Mouse (Mus musculus): ENCODE data around the gene Utrn. TPM values are rescaled to one million over a fixed set of nuclear protein-coding genes. Genes with fewer than 3 reads are reported as not detected.
A peak's percentile ranks its signal among the peaks of the same experiment; 100 is the strongest.

Utrn gene
- 25.6 and 28.2 TPM in 2 replicates for total RNA-seq (2015)
- total RNA-seq (2017), result 17.2 and 24.2 TPM in 2 replicates

DNA sequence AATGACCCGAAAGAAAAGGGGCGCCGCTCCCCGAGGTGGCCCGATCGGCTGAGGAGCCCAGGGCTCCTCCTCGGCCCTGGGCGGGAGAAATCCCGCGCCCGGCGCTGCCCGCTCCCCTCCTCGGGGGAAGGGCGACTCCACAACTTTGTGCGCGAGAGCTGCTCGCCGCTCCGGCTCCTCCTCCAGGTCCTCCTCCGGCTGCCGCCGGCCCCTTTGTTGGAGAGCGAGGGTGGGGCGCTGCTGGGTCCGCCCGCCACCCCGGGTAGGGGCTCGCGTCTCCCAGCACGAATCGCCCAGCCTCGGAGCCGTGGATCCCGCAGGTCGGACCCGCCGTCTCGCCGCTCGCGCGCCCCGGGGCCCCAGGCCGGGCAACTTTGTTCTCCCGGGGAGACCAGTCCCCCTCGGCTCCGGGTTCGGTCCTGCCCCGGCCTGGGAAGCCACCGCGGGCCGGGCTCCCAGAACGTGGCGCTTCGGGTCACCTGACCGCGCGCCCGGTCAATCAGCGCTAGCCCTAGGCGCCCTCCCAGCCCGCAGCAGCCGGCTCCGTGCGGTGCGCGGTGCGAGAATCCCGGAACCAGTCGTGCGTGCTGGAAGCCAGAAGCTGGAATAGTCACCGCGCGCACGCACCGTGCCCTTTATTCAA, at the start of gene Utrn:
Utrn (minus strand) TSS at position 337 of the 643 bp plus-strand sequence.
- peak; percentile 53 for ATAC-seq (replicated peaks; ENCODE audit: poor library complexity)

DNA sequence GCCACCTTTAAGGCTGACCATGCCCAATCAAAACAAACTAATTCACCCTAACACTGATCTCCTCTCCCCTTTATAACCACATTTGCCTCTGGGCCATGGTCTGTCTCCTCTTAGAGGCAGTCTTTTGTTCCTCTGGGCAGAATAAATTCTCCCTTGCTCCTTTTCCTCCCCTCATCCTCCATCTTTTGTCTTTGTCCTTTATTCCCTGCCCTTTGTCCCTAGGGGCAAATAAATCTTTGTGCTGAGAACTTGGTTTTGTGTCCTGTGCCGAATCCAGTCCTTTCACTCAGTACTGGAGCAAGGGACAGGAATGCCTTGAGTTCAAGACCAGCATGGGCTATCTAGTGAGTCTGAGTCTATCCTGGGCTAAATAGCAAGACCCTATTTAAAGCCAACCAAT, 48.5 kb upstream of the Utrn start:
- no peak for ATAC-seq (replicated peaks; ENCODE audit: poor library complexity)

DNA sequence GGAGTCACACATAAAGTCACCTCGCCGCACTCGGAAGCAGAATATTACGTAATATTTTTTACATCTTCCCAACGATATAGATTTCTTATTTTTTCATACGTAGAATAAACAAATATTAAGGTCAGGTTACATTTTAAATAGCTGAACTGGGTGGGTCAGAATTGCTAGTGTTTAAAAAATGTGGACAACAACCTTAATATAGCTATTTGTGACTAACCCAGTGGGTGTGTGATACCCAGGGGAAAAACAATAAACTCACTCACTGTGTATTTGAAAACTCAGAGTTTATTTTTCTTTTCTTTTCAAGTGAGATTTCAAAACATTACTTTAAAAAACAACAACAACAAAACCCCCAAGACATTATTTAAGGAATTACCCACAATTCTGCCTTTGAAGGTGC, 47.2 kb upstream of the Utrn start:
- no peak for ATAC-seq (replicated peaks; ENCODE audit: poor library complexity)

DNA sequence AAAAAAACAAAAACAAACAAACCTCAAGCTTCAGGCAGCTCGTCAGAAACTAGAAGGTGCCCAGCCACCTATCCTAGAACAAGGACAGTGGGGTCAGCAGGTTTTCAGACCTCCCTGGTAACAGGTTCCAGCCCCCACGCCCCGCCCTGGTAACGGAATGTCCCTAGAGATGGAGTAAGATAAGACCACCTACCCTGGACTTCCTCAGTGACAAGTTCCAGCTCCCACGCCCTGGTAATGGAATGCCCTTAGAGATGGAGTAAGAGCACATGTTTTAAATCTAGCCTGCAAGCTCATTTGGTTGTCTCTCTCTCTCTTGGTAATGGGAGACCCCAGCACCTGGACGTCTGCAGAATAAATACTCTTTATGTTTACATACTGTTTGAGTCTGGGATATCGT, 46.7 kb upstream of the Utrn start:
- no peak for ATAC-seq (replicated peaks; ENCODE audit: poor library complexity)

DNA sequence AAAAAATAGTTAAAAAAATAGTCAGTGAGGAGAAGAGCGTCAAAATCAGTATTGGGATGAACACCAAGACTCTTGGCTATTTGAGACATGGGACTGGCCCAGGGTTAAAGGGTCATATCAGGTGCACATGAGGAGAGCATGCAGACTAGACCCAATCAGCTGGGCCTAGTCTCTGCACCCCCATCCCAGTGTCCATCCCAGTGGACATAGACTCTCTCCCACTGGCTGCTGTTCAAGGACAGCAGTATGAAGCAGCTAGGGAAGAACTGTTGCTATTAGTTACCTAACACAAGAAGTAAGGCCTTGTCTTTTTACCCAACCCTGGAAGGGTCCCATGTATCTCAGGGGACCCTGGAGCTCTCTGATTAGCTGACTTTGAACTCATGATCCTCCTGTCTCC, 45.0 kb upstream of the Utrn start:
- no peak for ATAC-seq (replicated peaks; ENCODE audit: poor library complexity)

DNA sequence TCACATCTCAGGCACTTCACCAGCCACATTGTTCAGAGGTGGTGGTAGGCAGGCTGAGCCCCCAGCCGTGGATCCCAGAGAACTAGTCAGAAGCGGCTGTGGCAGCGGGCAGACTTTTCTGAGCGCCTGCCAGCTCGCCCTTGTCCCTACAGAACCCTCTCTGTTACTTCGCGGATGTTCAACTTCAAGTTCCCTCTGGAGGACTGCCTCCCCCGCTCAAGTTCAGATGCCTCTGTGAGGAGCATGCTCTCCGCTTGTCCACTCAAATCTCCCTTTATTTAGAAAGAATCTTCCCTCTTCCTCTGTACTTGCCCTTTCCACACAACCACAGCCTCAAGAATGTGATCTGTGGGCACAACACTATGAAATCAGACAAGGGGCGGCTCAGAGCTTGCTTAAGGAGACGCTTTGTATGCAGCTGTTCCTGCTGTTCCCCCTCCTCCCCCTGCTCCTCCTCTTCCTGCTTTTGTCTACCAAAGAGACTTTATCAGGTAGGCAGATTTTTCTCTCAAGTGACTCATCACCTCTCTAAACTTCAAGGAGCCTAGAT, 42.9 kb upstream of the Utrn start:
- ATAC-seq (replicated peaks; ENCODE audit: poor library complexity), result peak; percentile 81

DNA sequence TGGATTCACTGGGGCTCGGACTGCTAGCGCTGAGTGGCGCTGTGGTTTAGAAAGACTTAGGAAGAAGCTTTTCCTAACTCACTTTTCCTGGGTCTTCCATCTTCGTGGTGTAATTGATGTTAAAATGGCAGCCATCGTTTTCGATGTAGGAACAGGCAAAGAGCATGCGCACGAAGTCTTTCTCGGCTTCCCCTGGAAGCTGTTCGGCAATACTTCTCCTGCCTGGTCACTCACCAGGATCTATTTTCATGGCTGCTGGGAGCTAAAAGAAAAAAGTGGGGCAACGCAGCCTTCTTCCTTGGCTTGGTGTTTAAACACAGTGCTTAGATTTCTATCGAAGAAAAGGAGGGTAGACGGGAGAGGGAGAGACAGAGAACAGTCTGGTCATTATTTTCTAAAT, 42.3 kb upstream of the Utrn start:
- ATAC-seq (replicated peaks; ENCODE audit: poor library complexity), result no peak

DNA sequence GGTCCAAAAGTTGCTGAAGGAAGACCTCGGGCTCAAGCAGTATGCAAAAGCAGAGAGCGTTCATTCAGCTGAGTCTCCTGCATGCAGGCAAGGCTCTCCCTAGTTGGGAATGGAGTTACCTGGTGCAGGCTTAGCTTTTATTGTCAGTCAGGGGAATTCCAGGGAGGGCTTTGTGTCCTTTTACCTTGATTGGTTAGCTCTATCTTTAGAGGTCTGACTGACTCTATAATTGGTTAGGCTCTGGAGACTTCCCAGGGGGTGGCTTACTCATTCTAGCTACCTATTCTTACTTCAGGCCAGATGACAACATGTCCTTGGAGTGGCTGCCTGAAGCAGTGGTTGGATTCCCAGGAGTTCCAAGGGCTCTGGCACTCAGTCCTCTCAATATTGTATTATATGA, 40.7 kb upstream of the Utrn start:
- ATAC-seq (replicated peaks; ENCODE audit: poor library complexity), result no peak

DNA sequence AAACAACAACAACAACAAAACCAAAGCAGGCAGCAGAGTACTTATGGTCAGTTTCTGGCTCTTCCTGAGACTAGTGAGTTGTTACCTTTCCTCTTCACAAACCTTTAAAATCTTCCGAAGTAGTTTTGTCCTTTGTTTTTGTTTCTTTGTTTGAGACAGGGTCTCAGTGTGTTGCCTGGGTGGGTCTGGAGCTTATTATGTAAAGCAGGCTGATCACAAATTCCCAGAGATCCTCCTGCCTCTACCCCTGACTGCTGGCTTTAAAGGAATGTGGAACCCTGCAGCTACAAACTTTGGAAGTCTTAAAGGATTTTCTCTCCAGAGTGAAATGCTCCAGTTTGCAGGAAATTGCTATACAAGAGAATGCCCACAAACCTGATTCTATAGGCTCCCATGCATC, 40.0 kb upstream of the Utrn start:
- no peak for ATAC-seq (replicated peaks; ENCODE audit: poor library complexity)

DNA sequence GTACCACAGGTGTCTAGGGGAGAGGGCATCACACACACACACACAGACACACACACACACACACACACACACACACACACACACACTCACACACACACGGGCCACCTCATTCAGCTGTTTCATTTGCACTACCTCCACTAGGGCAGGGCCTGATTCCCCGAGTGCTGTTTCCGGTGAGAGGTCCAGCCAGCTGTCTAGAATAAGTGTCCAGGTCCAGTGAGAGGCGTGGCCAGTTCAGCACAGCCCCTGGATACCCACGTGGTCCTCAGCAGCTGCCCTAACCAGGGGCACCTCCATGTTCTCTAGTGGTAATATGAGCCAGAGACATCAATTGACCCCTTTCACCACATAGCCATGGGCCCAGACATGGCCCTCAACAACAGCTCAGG, 35.0 kb upstream of the Utrn start:
- no peak for ATAC-seq (replicated peaks; ENCODE audit: poor library complexity)

DNA sequence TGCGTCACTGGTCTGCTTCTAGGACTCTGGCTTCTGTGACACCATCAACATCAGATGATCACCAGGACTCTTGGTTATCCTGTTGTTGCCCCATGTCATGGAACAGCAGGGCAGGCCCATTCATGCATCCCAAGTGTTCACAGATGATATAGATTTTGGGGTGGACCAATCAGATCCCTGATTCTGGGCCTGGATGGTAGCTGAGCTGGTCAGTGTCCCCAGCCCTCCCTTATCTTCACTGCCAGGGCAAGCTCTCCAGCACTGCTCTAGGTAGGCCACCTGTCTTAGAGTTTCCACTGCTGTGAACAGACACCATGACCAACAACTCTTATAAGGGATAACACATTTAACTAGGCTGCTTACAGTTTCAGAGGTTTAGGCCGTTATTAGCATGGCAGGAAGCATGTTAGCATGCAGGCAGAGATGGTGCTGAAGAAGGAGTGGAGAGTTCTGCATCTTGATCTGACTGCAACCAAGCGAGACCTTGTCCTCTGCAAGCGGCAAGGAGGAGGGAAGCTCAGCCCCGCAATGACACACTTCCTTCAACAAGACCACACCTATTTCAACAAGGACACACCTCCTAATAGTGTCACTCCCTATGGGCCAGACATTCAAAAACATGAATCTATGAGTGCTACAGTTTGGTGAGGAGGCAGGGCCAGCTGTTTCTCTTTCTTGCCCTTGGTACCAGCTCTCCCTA, 34.4 kb upstream of the Utrn start:
- peak; percentile 89 for ATAC-seq (replicated peaks; ENCODE audit: poor library complexity)

DNA sequence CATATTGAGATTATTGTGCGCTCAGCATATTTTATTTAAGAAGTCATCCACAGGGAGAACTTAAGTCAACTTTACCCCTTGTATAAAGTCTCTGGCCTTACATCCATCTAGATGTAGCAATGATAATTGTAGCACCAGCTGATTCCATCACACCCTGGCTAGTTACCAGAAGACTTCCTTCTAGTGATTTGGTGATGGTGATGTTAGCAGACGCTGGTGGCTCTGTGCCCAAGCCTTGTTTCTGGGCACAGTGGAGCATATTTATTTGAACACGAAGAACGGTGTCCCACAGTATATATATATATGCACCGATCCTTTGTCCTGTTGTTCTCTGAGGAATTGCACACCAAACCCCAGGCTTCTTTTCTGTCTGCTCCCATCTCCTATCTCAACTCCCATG, 30.7 kb upstream of the Utrn start:
- no peak for ATAC-seq (replicated peaks; ENCODE audit: poor library complexity)

DNA sequence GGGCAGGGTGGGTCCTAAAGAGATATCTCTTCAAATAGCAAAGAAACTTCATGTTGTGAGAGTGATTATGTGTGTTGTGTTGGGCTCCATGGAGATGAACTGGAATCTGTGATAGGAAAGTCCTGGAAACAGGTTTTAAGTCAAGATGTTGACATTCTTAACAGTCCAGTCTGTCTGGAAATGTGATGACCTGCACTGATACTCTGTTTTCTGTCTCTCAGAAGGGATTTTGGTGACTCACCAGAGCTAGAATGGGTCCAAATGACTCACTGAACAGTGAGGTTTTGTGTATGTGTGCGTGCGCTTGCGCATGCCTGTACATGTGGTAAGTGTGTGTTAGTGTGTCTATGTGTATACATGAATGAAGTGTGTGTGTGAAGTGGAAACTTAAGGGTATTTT, 24.2 kb upstream of the Utrn start:
- ATAC-seq (replicated peaks; ENCODE audit: poor library complexity), result no peak

DNA sequence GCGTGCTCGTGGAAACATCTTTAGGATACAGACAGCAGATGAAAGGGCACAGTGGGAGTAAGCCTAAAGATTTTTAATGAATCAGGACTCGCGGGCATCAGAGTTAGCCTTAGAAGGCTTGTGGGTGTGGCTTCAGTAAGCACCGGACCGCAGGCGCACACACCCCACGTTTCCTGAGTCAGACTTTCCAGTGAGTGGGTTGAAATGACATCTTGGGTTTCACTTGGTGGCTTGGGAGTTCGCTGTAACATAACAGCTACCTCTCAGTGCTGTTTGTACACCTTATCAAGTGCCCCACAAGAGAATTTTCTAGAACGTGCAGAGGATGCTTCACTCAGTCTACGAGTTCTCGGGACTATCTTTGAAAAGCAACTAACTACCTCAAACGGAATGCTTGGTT, 19.2 kb upstream of the Utrn start:
- ATAC-seq (replicated peaks; ENCODE audit: poor library complexity), result peak; percentile 90

DNA sequence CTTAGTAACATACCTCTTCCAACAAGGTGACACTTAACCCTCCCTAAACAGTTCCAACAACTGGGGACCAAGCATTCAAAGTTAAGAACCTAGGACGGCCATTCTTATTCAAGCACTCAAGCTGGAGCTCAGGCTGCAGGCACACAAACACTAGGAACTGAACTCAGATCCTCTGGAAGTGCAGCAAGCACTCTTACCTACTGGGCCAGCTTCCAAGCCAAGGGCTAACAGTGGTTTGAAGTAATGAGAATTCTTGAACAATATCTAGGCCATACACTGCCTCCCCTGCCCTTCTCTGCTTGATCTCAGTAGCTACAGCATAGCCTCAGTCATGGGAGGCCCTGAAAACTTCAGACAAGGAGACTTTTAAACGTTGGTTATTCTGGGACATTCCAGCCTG, 18.6 kb upstream of the Utrn start:
- no peak for ATAC-seq (replicated peaks; ENCODE audit: poor library complexity)

DNA sequence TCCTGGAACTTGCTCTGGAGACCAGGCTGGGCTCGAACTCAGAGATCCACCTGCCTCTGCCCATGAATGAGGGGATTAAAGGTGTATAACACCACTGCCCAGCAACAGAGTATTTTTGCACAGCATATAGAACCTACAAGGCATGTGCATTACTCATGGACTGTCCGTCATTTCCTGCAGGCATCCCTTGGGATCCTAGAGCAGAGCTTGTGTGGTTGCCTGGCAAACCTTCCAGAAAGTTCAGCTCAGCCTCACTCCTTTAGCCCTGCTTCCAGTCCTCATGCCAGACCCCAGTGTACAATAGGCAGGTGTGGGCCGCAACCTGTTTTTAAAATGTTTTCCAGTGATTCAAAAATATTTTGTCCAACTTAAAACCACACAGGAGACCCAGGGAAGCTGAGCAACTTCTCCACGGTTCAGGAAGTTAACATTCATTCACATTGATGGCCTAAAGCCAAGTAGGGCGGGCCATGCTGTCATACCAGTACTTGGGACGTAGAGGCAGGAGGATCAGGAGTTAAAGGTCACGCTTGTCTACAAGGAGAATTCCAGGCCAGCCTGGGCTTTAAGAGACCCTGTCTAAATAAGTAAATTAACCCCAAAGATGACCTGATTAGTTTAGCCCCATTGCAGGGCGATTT, 15.3 kb upstream of the Utrn start:
- ATAC-seq (replicated peaks; ENCODE audit: poor library complexity), result 0 out of 2 replicates have a peak, but pooled peaks have one; percentile 37

DNA sequence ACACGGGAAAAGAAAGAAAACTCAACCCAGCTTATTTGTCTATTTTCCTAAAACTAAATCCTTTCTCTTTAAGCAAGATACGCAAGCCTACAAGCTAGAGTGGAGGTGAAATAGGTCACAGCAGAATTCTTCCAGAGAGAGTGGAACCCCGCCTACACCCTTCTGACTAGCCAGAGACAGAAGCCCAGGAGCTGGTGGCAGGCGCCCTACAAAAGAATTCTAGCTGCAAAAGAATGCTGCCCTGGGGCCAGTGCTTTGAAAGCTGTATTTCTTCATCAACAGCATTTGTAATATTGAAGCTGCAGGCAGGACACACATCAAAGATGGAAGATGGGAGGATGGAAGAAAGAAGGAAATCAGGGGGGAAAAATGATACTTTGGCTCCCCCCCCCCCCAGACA, 12.7 kb upstream of the Utrn start:
- ATAC-seq (replicated peaks; ENCODE audit: poor library complexity), result no peak

DNA sequence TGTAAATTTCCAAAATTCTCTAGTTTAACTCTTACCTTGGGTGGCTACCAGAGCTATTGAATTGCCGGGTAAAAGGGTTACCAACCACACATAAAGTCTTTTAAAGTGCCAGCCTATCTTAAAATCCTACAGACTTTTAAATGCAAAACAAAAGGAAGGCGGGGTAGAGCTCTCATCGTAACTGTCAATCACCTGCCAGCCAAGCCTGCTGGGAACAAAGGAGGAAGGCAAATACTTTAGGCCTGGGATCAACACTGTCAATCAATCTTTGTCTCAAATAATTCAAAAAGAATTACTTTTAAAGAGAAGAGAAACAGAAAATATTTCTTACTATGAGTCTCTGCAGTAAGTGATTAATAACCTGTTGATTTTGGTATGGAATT, 10.1 kb upstream of the Utrn start:
- no peak for ATAC-seq (replicated peaks; ENCODE audit: poor library complexity)

DNA sequence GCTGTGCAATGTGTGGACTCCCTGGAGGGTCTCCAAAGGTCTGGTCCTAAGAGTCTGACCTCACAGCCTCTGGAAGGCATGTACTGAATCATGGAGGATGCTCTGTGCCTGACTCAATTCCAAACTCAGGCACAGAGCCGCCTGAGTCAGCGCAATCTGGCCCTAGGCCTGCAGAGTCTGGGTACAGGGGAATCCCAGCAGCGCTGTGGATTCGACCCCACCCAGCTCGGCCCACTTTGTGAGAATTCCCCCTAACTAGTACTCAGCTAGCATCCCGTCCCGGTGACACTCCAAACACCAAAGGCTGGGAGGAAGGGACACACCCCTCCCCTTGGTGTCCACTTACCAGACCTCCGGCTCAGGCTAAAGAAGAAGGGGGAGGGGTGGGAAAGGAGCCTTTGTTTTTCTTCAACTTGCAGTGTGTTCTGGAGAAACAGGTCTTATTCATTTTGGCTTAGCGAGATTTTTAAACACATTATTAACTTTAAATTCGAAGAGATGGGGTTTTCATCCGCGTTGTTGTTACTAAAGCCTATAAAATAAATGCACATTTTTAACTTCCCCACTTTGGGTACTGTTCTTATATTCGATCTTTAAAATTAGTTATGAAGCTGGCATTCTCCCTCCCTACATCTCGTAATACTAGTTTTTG, 9.6 kb upstream of the Utrn start:
- ATAC-seq (replicated peaks; ENCODE audit: poor library complexity), result no peak

DNA sequence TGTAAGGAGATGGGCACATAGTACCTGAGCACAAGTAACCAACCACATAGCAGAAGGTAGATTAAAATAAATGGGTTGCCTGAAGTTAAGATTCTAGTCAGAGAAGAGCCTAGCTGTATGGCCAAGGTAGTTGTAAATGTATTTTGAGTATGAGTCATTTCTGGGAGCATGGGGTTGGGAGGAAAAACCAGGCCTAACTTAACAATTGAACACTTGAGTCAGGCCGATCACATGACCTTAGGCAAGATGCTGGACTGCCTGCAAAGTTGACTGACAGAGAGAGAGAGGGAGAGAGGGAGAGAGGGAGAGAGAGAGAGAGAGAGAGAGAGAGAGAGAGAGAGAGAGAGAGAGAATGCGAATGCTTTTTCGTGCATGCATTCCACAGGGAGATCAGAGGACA, 7.3 kb upstream of the Utrn start:
- ATAC-seq (replicated peaks; ENCODE audit: poor library complexity), result no peak

DNA sequence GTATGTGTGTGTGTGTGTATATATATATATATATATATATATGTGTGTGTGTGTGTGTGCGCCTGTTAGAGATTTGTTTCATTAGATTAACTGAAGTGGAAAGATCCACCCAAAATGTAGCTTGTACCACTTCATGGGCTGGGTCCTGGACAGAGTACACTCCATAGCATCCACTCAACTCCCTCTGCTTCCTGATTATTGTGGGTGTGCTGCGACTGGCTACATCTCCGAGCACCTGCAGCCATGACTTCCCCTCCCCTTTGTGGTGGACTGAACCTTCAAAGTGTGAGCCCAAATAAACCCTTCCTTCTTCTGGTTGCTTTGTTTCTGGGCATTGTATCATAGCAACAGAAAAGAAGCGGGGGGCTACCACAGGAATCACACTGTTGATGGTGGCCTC, 6.2 kb upstream of the Utrn start:
- peak; percentile 26; the same call in 1 of the 2 replicates for ATAC-seq (replicated peaks; ENCODE audit: poor library complexity)

Measured in megakaryocyte progenitor cell, adult 5-6 weeks (primary cell).